Mouse (Mus musculus) cerebellum, postnatal 25 days (tissue): ENCODE results near the gene Ift80.
"Not testable (repeated sequence)": the region's sequence is repeated elsewhere in the genome, so short reads cannot be mapped to it uniquely, and the experiment has no call there.

Source experiments
- DNase-seq, 2 experiments: peaks; one replicate each; pipeline ENCODE4 v3.0.0; 2021; ENCODE audit warnings: mixed read lengths in 2 of 2

Ift80 gene

GRCm38 (mm10) chr3:69004437-69005337 lies at the start of gene Ift80, which contains the start of gene Smc4:
Gene Ift80, minus strand, starts transcription at chr3:69004570.
Gene Smc4, plus strand, starts transcription at chr3:69004738.
- peak; percentile 95 to 96 for DNase-seq

GRCm38 (mm10) chr3:69051894-69052293 lies 47.5 kb upstream of the Ift80 start:
- no peak for DNase-seq

GRCm38 (mm10) chr3:69049011-69049410 lies 44.6 kb upstream of the Ift80 start:
- no peak for DNase-seq

- no peak for DNase-seq
Observed at GRCm38 (mm10) chr3:69047684-69048083, 43.3 kb upstream of the Ift80 start.

- DNase-seq = no peak
Observed at GRCm38 (mm10) chr3:69046509-69046908, 42.1 kb upstream of the Ift80 start.

GRCm38 (mm10) chr3:69045750-69046149 lies 41.4 kb upstream of the Ift80 start:
- DNase-seq = no peak

GRCm38 (mm10) chr3:69045400-69045703 lies 41.0 kb upstream of the Ift80 start:
- DNase-seq = no peak

- DNase-seq = peak; percentile 94 to 96
Observed at GRCm38 (mm10) chr3:69044645-69045399, 40.5 kb upstream of the Ift80 start, which contains the start of gene Trim59. Gene Trim59, minus strand, starts transcription at chr3:69044755.

- no peak for DNase-seq
Observed at GRCm38 (mm10) chr3:69044167-69044591, 39.8 kb upstream of the Ift80 start.

- no peak for DNase-seq
Observed at GRCm38 (mm10) chr3:69041298-69041697, 36.9 kb upstream of the Ift80 start.

- no peak for DNase-seq
Observed at GRCm38 (mm10) chr3:69040105-69040504, 35.7 kb upstream of the Ift80 start.

GRCm38 (mm10) chr3:69026133-69026783 lies 21.9 kb upstream of the Ift80 start:
- DNase-seq = no peak

- DNase-seq = no peak
Observed at GRCm38 (mm10) chr3:69020764-69021163, 16.4 kb upstream of the Ift80 start.

- DNase-seq = no peak
Observed at GRCm38 (mm10) chr3:69020285-69020684, 15.9 kb upstream of the Ift80 start.

GRCm38 (mm10) chr3:69018635-69019034 lies 14.3 kb upstream of the Ift80 start:
- not testable (repeated sequence) for DNase-seq

GRCm38 (mm10) chr3:69017181-69017580 lies 12.8 kb upstream of the Ift80 start:
- DNase-seq = no peak

- no peak for DNase-seq
Observed at GRCm38 (mm10) chr3:69008873-69009272, 4.5 kb upstream of the Ift80 start.

- DNase-seq = no peak
Observed at GRCm38 (mm10) chr3:69006246-69006760, 1.9 kb upstream of the Ift80 start.

- DNase-seq = peak; percentile 50 to 57
Observed at GRCm38 (mm10) chr3:69005338-69006245, 1.2 kb upstream of the Ift80 start.

GRCm38 (mm10) chr3:69004055-69004436 lies 324 bp downstream of the Ift80 start:
- no peak for DNase-seq

- no peak for DNase-seq
Observed at GRCm38 (mm10) chr3:69002781-69003180, 1.6 kb downstream of the Ift80 start.

GRCm38 (mm10) chr3:68986550-68986949 lies 17.8 kb downstream of the Ift80 start:
- no peak for DNase-seq
